Mouse (Mus musculus) thymus, adult 2 months (tissue): ENCODE results near the gene Pnpla6.

Source experiments
- CTCF ChIP-seq: fragments of 200-500 bp; IDR thresholded peaks from 2 replicates; pipeline ENCODE4 v1.5.1; 2012; ENCODE audit warnings: mild to moderate bottlenecking, control low read depth, low read length, moderate library complexity, borderline replicate concordance; ENCODE audit not compliant: control insufficient read depth, poor library complexity, insufficient read depth; ENCODE audit errors: extremely low read depth
- POLR2A ChIP-seq: fragments of 200-500 bp; IDR thresholded peaks from 2 replicates; pipeline ENCODE4 v1.6.1; 2012; ENCODE audit warnings: mild to moderate bottlenecking, low read length, control low read depth, moderate library complexity; ENCODE audit not compliant: control insufficient read depth, poor library complexity, insufficient read depth; ENCODE audit errors: extremely low read depth

DNA sequence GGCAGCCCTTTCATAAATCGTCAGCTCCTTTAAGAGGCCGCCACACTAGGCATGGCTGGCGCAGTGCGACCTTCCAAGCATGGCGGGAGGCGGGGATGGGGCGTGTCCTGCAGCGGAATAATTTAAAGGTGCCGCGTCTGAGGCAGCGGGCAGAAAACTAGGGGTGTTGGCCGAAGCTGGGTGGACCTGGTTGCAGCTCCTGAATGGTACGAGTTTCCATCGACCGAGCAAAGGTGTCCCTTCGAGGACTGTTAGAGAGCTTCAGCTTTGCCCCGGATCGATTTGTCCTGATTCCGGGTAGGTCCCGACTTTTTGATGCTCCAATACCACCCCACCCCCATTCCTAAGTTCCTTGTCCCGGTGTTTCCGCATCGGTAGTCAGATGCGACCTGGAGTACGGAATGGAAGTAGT is at the start of gene Pnpla6:
- TF ChIP-seq POLR2A (no peak), CTCF (0 out of 2 replicates have a peak, but pooled peaks have one; percentile 44)
